8 mouse cellular contexts compared by ENCODE assay signal in the genomic region with DNA sequence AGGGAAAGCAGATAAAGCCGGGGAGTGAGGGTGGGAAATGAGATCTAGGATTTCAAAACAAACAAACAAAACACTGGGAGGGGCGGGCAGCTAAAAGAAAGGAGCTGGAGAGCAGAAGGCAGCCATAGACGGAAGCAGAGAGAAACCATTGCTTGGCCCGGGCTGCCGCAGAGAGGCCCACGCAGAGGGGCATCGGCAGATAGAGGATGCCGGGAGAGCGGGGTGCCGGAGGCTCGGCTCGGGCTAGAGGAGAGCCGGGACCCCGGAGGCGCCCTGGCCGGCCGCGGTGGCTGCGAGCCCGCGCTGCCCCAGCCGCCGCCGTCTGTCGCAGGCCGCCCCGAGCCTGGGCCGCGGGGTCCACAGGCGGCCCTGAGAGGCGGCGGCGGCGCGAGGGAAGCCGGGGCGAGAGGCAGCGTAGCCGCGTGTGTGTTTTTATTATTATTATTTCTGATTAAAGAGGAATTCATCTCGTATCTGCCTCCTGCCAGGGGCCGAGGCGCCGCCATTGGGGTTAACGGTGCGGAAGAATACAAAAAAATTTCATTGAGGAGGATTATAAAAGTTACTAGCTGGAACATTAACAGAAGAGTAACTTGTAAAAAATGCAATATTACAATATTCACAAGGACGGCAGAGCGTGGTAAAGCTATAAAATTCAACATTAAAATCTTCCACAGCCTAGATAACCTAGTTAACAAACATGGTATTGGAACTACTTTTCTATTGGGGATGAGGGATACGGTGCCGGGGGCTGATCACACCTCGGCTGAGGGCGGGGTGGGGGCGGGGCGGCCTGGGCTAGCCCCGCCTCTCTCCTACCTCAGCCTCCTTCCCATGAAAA. TPM values are rescaled to one million over a fixed set of nuclear protein-coding genes. Genes with fewer than 3 reads are reported as not detected.
DNase-seq lines count a peak whose midpoint lies in the region; ATAC-seq and TF ChIP-seq lines count a peak whose summit lies in the region.

No protein-coding gene starts in this region.

- TF ChIP-seq POLR2A in olfactory bulb, adult 2 months (IDR thresholded peaks at IDR 0.05; ENCODE audit: insufficient read depth, low read depth, low read length): no peak
- TF ChIP-seq POLR2A in thymus, adult 2 months (IDR thresholded peaks at IDR 0.05; ENCODE audit: control insufficient read depth, extremely low read depth, insufficient read depth, low read length, poor library complexity): no peak

- H3K36me3 ChIP-seq in limb, embryonic 12.5 days: no peaks in the 10 kb centered on the region
- no peaks in the 10 kb centered on the region for H3K36me3 ChIP-seq in thymus, adult 2 months (ENCODE audit: control insufficient read depth, insufficient read depth, low read length)

- peak overlapping the region; percentile 76; the same call in 1 of the 2 replicates for H3K27ac ChIP-seq in limb, embryonic 12.5 days
- no peak overlapping the region for H3K27ac ChIP-seq in olfactory bulb, adult 2 months (ENCODE audit: insufficient read depth, low read depth, low read length)
- H3K27ac ChIP-seq in thymus, adult 2 months (ENCODE audit: control insufficient read depth, insufficient read depth, low read length): no peak overlapping the region

- H3K4me1 ChIP-seq in limb, embryonic 12.5 days (replicated peaks): peaks cover 15% of the 10 kb centered on the region
- no peaks in the 10 kb centered on the region for H3K4me1 ChIP-seq in olfactory bulb, adult 2 months (ENCODE audit: control insufficient read depth, insufficient read depth, low read length)
- H3K4me1 ChIP-seq in thymus, adult 2 months (replicated peaks; ENCODE audit: control insufficient read depth, insufficient read depth, low read length): no peaks in the 10 kb centered on the region

- DNase-seq in cerebellum, postnatal 14 days: peak; percentile 44 to 61
- DNase-seq in cerebellum, adult 8-10 months: no peak
- peak; percentile 88 for DNase-seq in A20 (ENCODE audit: low read depth, low spot score)
- peak; percentile 79 for DNase-seq in embryo, embryonic 10.5 days (ENCODE audit: low spot score)
- DNase-seq in heart, postnatal 14 days: peak; percentile 51 to 57
- no peak for DNase-seq in thymus, adult 2 months

- peak overlapping the region; percentile 56 for H3K4me3 ChIP-seq in limb, embryonic 12.5 days (replicated peaks)
- peak overlapping the region; percentile 31 for H3K4me3 ChIP-seq in olfactory bulb, adult 2 months (ENCODE audit: insufficient read depth, low read depth, low read length)
- no peak overlapping the region; the same call in 1 of the 2 replicates for H3K4me3 ChIP-seq in thymus, adult 2 months (ENCODE audit: control insufficient read depth, insufficient read depth, low read length)

- H3K9me3 ChIP-seq in limb, embryonic 12.5 days: no peaks in the 10 kb centered on the region

- peak; percentile 33; the same call in 1 of the 2 replicates for ATAC-seq in limb, embryonic 12.5 days (ENCODE audit: insufficient number of reproducible peaks, insufficient read depth, low FRiP score, low TSS enrichment, low read depth)

- peak overlapping the region; percentile 81 for H3K9ac ChIP-seq in limb, embryonic 12.5 days (replicated peaks)

- H3K27me3 ChIP-seq in limb, embryonic 12.5 days: peaks cover 87% of the 10 kb centered on the region
- peaks cover 6% of the 10 kb centered on the region for H3K27me3 ChIP-seq in thymus, adult 2 months (ENCODE audit: control insufficient read depth, insufficient read depth, low read length)

- no peak for TF ChIP-seq CTCF in olfactory bulb, adult 2 months (IDR thresholded peaks at IDR 0.05; ENCODE audit: insufficient read depth, low read depth, low read length)
- TF ChIP-seq CTCF in thymus, adult 2 months (IDR thresholded peaks at IDR 0.05; ENCODE audit: borderline replicate concordance, control insufficient read depth, extremely low read depth, insufficient read depth, low read length, poor library complexity): no peak

- intact Hi-C loops in heart, postnatal 14 days (cut with DNase I): no loop called here

- peak overlapping the region; percentile 76 for H3K4me2 ChIP-seq in limb, embryonic 12.5 days

- under 1% methylated on average over 54 of the region's 55 CpGs for WGBS in limb, embryonic 12.5 days
- 2% methylated on average over 55 of the region's 55 CpGs for WGBS in olfactory bulb, adult 2 months
- WGBS in thymus, adult 2 months: 4% methylated on average over 55 of the region's 55 CpGs

RNA-seq across cellular contexts. Expression of a gene that starts 29.7 kb away (rescaled TPM):
- not detected for total RNA-seq in heart, postnatal 14 days (2021)
- not detected in 2 replicates for polyA plus RNA-seq in limb, embryonic 12.5 days (2016; fragmentation: Nextera tagmentation; extraction: Ambion mirVana)
- not detected in 2 replicates for polyA plus RNA-seq in olfactory bulb, adult 2 months (2012; ENCODE audit: insufficient read depth, insufficient read length, low replicate concordance, missing spikeins)
- 0.10 and 0.12 TPM in 2 replicates for polyA plus RNA-seq in thymus, adult 2 months (2012; rRNA removed)

Comparison
In these comparisons a context has a peak if more than half of its experiments do, and no peak if none do; other contexts are left out.
1. DNase-seq: peak in cerebellum, postnatal 14 days (2 of 2), A20 (single experiment), embryo, embryonic 10.5 days (single experiment) and heart, postnatal 14 days (2 of 2); none in cerebellum, adult 8-10 months (single experiment) and thymus, adult 2 months (single experiment).